Mouse (Mus musculus) cortical plate, adult 2 months (tissue): Measurements from ENCODE around the gene Stk11. TPM values are rescaled to one million over a fixed set of nuclear protein-coding genes. Genes with fewer than 3 reads are reported as not detected.
"Not testable (repeated sequence)": the region's sequence is repeated elsewhere in the genome, so short reads cannot be mapped to it uniquely, and the experiment has no call there.

Experiments
- H3K27ac ChIP-seq: fragments of 200-500 bp; 2 replicates; pipeline ENCODE4 v1.5.1; 2012; ENCODE audit warnings: low read length, control low read depth, inconsistent platforms; ENCODE audit not compliant: insufficient read depth
- H3K4me1 ChIP-seq: fragments of 200-500 bp; 2 replicates; pipeline ENCODE4 v1.6.1; 2011; ENCODE audit warnings: low read length; ENCODE audit not compliant: control insufficient read depth, insufficient read depth
- H3K4me3 ChIP-seq: fragments of 200-500 bp; 2 replicates; pipeline ENCODE4 v1.5.1; 2011; ENCODE audit warnings: mild to moderate bottlenecking, low read length, control low read depth; ENCODE audit not compliant: insufficient read depth
- CTCF ChIP-seq: fragments of 200-500 bp; IDR thresholded peaks from 2 replicates; pipeline ENCODE4 v1.5.1; 2011; ENCODE audit warnings: mild to moderate bottlenecking, control low read depth, low read length; ENCODE audit not compliant: insufficient read depth; ENCODE audit errors: extremely low read depth
- POLR2A ChIP-seq: fragments of 200-500 bp; IDR thresholded peaks from 2 replicates; pipeline ENCODE4 v1.6.1; 2011; ENCODE audit warnings: mild to moderate bottlenecking, low read length, control low read depth; ENCODE audit not compliant: insufficient read depth; ENCODE audit errors: extremely low read depth
- polyA plus RNA-seq: library from polyadenylated mRNA; depleted of rRNA; stranded (reverse); fragments of >200 nt; gene quantifications from 2 replicates; pipeline ENCODE4 v1.2.3, GENCODE M21; 2012

Stk11 gene
- polyA plus RNA-seq, 1 experiment: 94.2 TPM

GRCm38 (mm10) chr10:80165392-80166128 lies 50.0 kb downstream of the Stk11 start, which contains the start of gene Cirbp:
Gene Cirbp (plus strand): TSS chr10:80165985.
- Histone ChIP-seq H3K4me1 (peaks cover 12% of the 10 kb centered on the region), H3K27ac (peak within 1 kb of the TSS; percentile 52; the same call in 1 of the 2 replicates), H3K4me3 (peak within 1 kb of the TSS; percentile 21)
- TF ChIP-seq CTCF: no peak
- TF ChIP-seq POLR2A: peak; percentile 54; the same call in 1 of the 2 replicates

- H3K4me3 ChIP-seq, H3K4me1 ChIP-seq: not testable (repeated sequence)
- 0 out of 2 replicates have a peak overlapping the region, but pooled peaks have one; percentile 43 for H3K27ac ChIP-seq
Observed at GRCm38 (mm10) chr10:80166136-80166535, 50.5 kb downstream of the Stk11 start.

- no peak for TF ChIP-seq CTCF
- TF ChIP-seq POLR2A: peak; percentile 99
- Histone ChIP-seq H3K4me1 (peaks cover 10% of the 10 kb centered on the region), H3K4me3 (peak overlapping the region; percentile 76), H3K27ac (peak overlapping the region; percentile 95)
Observed at GRCm38 (mm10) chr10:80167460-80168037, 51.9 kb downstream of the Stk11 start.

- H3K4me3 ChIP-seq: peak overlapping the region; percentile 76
- H3K27ac ChIP-seq: peak overlapping the region; percentile 95
- H3K4me1 ChIP-seq: peaks cover 10% of the 10 kb centered on the region
- TF ChIP-seq CTCF: no peak
- peak; percentile 14; the same call in 1 of the 2 replicates for TF ChIP-seq POLR2A
Observed at GRCm38 (mm10) chr10:80168038-80168661, 52.5 kb downstream of the Stk11 start.

GRCm38 (mm10) chr10:80169070-80169469 lies 53.5 kb downstream of the Stk11 start:
- Histone ChIP-seq H3K4me3 (peak overlapping the region; percentile 76; the same call in 1 of the 2 replicates), H3K4me1 (peaks cover 9% of the 10 kb centered on the region), H3K27ac (no peak overlapping the region)
- no peak for TF ChIP-seq POLR2A
- no peak for TF ChIP-seq CTCF

GRCm38 (mm10) chr10:80169651-80170050 lies 54.0 kb downstream of the Stk11 start:
- H3K27ac ChIP-seq: no peak overlapping the region
- TF ChIP-seq CTCF (no peak), POLR2A (no peak)
- no peak overlapping the region for H3K4me3 ChIP-seq
- H3K4me1 ChIP-seq: peaks cover 6% of the 10 kb centered on the region; the same call in 1 of the 2 replicates

- peaks cover 6% of the 10 kb centered on the region; the same call in 1 of the 2 replicates for H3K4me1 ChIP-seq
- no peak overlapping the region for H3K27ac ChIP-seq
- TF ChIP-seq POLR2A (no peak), CTCF (no peak)
- no peak overlapping the region for H3K4me3 ChIP-seq
Observed at GRCm38 (mm10) chr10:80170052-80170451, 54.4 kb downstream of the Stk11 start.

- no peak for TF ChIP-seq POLR2A
- no peak for TF ChIP-seq CTCF
- Histone ChIP-seq H3K27ac (no peak overlapping the region), H3K4me1 (peaks cover 4% of the 10 kb centered on the region; the same call in 1 of the 2 replicates), H3K4me3 (no peak overlapping the region)
Observed at GRCm38 (mm10) chr10:80170601-80171021, 55.0 kb downstream of the Stk11 start.

- peaks cover 3% of the 10 kb centered on the region; the same call in 1 of the 2 replicates for H3K4me1 ChIP-seq
- no peak overlapping the region for H3K4me3 ChIP-seq
- TF ChIP-seq CTCF: no peak
- TF ChIP-seq POLR2A: no peak
- H3K27ac ChIP-seq: no peak overlapping the region
Observed at GRCm38 (mm10) chr10:80171252-80171651, 55.6 kb downstream of the Stk11 start.
